Mouse (Mus musculus) monocyte, adult 59 days (primary cell): ENCODE measurements around the gene Ppia. TPM values are rescaled to one million over a fixed set of nuclear protein-coding genes. Genes with fewer than 3 reads are reported as not detected.

Experiments
- total RNA-seq, 2 experiments: library from RNA; stranded (reverse); gene quantifications; one replicate each; pipeline ENCODE4 v1.2.4; 2023

Ppia gene
- total RNA-seq: 1,000 to 10,000 TPM in 1 of 2 experiments, 100 to 1,000 TPM in 1; 735 to 1,042 TPM

GRCm38 (mm10) chr11:6414751-6415550 is at the start of gene Ppia:
Gene Ppia, plus strand, starts transcription at chr11:6415443.

DNA sequence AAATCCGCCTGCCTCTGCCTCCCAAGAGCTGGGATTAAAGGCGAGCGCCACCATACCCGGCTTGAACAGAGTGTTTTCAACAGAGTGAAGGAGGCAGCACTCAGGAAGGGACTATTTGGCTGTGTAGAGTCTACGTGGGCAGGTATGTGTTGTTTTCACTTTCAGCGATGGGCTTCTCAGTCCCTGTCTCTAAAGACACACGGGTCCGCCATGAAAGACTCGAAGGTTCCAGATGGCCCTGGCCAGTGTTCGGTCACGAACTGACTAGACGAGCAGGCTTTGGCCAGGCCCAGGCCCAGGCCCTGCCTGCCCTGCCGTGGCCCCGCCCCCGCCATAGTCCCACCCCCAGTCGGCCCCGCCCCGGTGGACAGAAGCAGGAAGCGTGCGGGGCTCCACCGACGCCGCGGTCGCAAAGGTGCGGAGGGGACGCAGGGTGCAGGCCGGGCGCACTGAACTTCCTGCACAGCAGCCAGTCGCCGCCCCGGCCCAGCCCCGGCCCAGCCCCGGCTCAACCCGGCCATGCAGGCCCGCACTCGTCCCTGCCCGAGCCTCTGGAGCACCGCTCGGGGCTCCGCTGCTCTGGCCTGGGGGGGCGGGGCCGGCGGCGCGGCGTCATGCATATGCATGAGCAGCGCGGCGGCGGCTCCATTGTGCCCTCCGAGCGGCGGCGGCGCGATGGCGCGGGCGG is 26.4 kb upstream of the Ppia start, which contains the start of gene Zmiz2:
Gene Zmiz2 (plus strand): TSS at position 349 of the 688 bp plus-strand sequence.

GRCm38 (mm10) chr11:6444077-6444853 is 29.0 kb downstream of the Ppia start, which contains the start of gene H2afv:
Gene H2afv, minus strand, starts transcription at chr11:6444443.

Other genes starting within 250 kb of the Ppia start
- not detected for gene A730071L15Rik, start 215.4 kb upstream of the Ppia start, total RNA-seq
- gene Nudcd3, start 215.0 kb upstream of the Ppia start, total RNA-seq: 10 to 100 TPM; 39.6 to 42.5 TPM
- gene Npc1l1, start 185.3 kb upstream of the Ppia start, total RNA-seq: under 1 TPM in 1 of 2 experiments, not detected in 1; 0.12 TPM
- gene Ddx56, start 147.7 kb upstream of the Ppia start, total RNA-seq: 10 to 100 TPM; 31.4 to 32.1 TPM
- 10 to 100 TPM; 41.3 to 44.7 TPM for gene Tmed4, start 140.6 kb upstream of the Ppia start, total RNA-seq
- gene Ogdh, start 123.8 kb upstream of the Ppia start, total RNA-seq: 100 to 1,000 TPM; 151 to 152 TPM
- gene Zmiz2, start 26.4 kb upstream of the Ppia start, total RNA-seq: 100 to 1,000 TPM; 127 to 142 TPM
- gene H2afv, start 29.0 kb downstream of the Ppia start, total RNA-seq: 10 to 100 TPM; 29.2 to 34.9 TPM
- 10 to 100 TPM; 44.9 to 45.6 TPM for gene Purb, start 60.5 kb downstream of the Ppia start, total RNA-seq
- gene Myo1g, start 105.5 kb downstream of the Ppia start, total RNA-seq: 100 to 1,000 TPM; 690 to 791 TPM
- gene Ccm2, start 131.4 kb downstream of the Ppia start, total RNA-seq: 100 to 1,000 TPM; 144 TPM
- under 1 TPM; 0.55 to 0.66 TPM for gene Nacad, start 190.6 kb downstream of the Ppia start, total RNA-seq
- 10 to 100 TPM; 75.2 to 80.3 TPM for gene Tbrg4, start 210.6 kb downstream of the Ppia start, total RNA-seq
- not detected for gene Wap, start 223.2 kb downstream of the Ppia start, total RNA-seq
- 1 to 10 TPM in 1 of 2 experiments, under 1 TPM in 1; 0.66 to 1.7 TPM for gene Ramp3, start 243.1 kb downstream of the Ppia start, total RNA-seq